Mouse (Mus musculus): ENCODE measurements around the gene Gadd45gip1. TPM values are rescaled to one million over a fixed set of nuclear protein-coding genes. Genes with fewer than 3 reads are reported as not detected.
A peak's percentile ranks its signal among the peaks of the same experiment; 100 is the strongest.
"Not testable (repeated sequence)": the region's sequence is repeated elsewhere in the genome, so short reads cannot be mapped to it uniquely, and the experiment has no call there.

The Gadd45gip1 gene
- polyA plus RNA-seq, 1 experiment from 2014 or later, result 46.5 TPM

DNA sequence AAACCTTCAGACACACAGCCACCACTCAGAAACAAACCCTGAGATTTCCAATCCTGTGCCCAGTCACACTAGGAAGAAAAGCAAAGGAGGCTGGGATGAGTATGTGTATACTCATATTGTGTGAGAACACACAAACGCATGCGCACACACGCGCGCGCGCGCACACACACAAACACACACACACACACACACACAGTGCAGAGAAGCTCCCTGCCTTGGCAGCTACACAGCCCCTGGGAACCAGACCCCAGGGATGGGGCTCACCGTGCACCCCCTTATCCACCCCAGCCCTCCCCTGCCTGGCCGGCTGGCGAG, 17.1 kb upstream of the Gadd45gip1 start:
- peaks cover 49% of the 10 kb centered on the region for H3K27me3 ChIP-seq
- H3K4me2 ChIP-seq, result no peak overlapping the region
- H3K27ac ChIP-seq, result no peak overlapping the region
- H3K9ac ChIP-seq (replicated peaks), result no peak overlapping the region; the same call in 1 of the 2 replicates
- H3K4me3 ChIP-seq (replicated peaks), result no peak overlapping the region
- peaks cover 15% of the 10 kb centered on the region for H3K4me1 ChIP-seq (replicated peaks)
- ATAC-seq (ENCODE audit: insufficient number of reproducible peaks, insufficient read depth, low FRiP score, low TSS enrichment, low read depth), result no peak
- WGBS, result 84% methylated on average over 11 of the region's 11 CpGs
- no peaks in the 10 kb centered on the region for H3K36me3 ChIP-seq
- H3K9me3 ChIP-seq, result no peaks in the 10 kb centered on the region

DNA sequence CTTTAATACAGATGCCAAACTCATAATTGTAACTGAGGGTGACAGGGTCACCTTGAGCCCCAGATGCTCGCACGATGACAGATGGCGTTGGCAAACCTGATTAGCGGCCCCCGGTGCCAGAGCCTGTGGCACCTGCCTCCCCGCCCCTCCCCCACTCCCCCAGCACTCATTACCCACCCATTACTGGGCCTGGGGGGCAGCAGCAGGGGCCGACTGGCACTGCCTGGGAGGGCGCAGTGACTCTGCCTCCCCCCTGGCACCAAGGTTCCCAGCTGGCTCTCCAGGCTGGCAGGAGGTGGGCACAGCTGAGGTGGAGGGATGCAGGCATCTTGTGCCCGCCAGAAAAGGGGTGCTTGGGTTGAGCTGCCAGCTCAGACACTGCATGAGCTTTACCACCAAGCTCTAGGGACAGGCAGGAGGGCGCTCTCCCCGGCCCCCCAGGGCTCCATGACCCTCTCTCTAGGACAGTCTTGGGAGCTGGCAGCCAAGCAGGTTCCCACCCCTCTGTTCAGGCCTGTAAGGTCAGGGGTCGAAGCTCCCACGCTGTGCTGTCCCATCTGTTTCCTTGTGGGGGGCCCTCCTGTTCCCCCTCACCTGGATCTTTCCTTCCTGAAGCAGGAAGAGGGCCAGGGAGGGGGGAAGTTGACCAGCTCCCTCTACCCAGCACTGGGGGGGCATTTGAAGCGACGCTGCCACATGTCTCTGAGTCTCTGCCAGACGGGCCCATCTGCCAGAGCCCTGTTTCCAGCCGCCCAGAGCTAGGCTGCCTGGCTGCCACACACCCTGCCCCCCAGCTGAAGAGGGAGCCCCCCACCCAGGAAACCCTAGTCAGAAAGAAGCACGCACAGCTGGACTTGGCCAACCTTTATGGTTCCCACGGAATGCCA, 16.5 kb upstream of the Gadd45gip1 start:
- H3K27ac ChIP-seq, result no peak overlapping the region
- H3K4me1 ChIP-seq (replicated peaks), result peaks cover 15% of the 10 kb centered on the region
- no peak overlapping the region for H3K4me3 ChIP-seq (replicated peaks)
- H3K9ac ChIP-seq (replicated peaks), result no peak overlapping the region; the same call in none of the 2 replicates
- H3K4me2 ChIP-seq, result no peak overlapping the region
- ATAC-seq (ENCODE audit: insufficient number of reproducible peaks, insufficient read depth, low FRiP score, low TSS enrichment, low read depth), result no peak
- no peaks in the 10 kb centered on the region for H3K9me3 ChIP-seq
- peaks cover 43% of the 10 kb centered on the region for H3K27me3 ChIP-seq
- 42% methylated on average over 19 of the region's 19 CpGs for WGBS
- no peaks in the 10 kb centered on the region for H3K36me3 ChIP-seq

DNA sequence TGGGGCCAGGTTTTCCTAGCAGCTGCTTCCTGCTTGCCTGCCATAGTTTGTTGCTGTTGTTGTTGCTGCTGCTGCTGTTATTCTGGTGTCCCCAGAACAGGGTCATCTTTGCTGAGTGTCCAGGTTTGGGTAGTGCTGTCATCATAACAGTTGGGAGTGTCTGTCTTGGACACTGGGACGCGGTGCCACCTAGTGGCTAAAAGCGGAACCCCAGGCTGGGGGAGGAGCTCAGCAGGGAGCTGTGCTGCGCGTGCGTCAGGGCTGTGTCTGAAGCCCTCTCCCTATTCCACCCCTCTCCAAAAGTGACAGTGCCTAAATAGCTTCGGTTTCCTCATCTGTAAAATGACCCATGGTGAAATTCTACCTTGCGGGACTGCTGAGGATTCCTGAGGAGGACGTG, 15.8 kb upstream of the Gadd45gip1 start:
- H3K4me3 ChIP-seq (replicated peaks), result no peak overlapping the region
- peak; percentile 37; the same call in 1 of the 2 replicates for ATAC-seq (ENCODE audit: insufficient number of reproducible peaks, insufficient read depth, low FRiP score, low TSS enrichment, low read depth)
- H3K4me1 ChIP-seq (replicated peaks), result peaks cover 13% of the 10 kb centered on the region
- H3K27ac ChIP-seq, result no peak overlapping the region
- H3K9me3 ChIP-seq, result no peaks in the 10 kb centered on the region
- WGBS, result 12% methylated on average over 9 of the region's 9 CpGs
- H3K36me3 ChIP-seq, result no peaks in the 10 kb centered on the region
- H3K4me2 ChIP-seq, result no peak overlapping the region
- peaks cover 41% of the 10 kb centered on the region for H3K27me3 ChIP-seq
- H3K9ac ChIP-seq (replicated peaks), result no peak overlapping the region

DNA sequence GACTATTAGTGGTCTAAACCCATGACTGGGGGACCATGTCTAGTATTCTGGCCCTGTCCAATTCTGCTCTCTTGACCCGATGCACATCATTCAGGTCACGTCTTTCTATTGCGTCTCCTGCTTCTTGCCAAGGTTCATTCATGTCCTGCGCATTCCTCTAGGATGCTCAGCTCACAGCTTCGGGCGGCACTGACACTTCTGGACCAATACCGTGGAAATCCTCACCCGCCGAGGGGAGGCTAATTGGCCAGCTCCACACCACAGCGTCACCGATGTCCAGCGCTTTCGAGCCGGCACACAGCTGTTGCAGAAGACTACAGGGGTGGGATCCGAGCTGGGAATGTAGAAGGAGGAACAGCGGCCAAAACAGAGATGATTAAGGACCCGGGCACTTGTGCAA, 15.2 kb upstream of the Gadd45gip1 start:
- no peak for ATAC-seq (ENCODE audit: insufficient number of reproducible peaks, insufficient read depth, low FRiP score, low TSS enrichment, low read depth)
- H3K4me3 ChIP-seq (replicated peaks), result no peak overlapping the region
- WGBS, result 72% methylated on average over 17 of the region's 17 CpGs
- no peak overlapping the region for H3K4me2 ChIP-seq
- no peaks in the 10 kb centered on the region for H3K9me3 ChIP-seq
- H3K36me3 ChIP-seq, result no peaks in the 10 kb centered on the region
- no peak overlapping the region for H3K27ac ChIP-seq
- H3K9ac ChIP-seq (replicated peaks), result no peak overlapping the region
- H3K27me3 ChIP-seq, result peaks cover 37% of the 10 kb centered on the region
- peaks cover 11% of the 10 kb centered on the region for H3K4me1 ChIP-seq (replicated peaks)

DNA sequence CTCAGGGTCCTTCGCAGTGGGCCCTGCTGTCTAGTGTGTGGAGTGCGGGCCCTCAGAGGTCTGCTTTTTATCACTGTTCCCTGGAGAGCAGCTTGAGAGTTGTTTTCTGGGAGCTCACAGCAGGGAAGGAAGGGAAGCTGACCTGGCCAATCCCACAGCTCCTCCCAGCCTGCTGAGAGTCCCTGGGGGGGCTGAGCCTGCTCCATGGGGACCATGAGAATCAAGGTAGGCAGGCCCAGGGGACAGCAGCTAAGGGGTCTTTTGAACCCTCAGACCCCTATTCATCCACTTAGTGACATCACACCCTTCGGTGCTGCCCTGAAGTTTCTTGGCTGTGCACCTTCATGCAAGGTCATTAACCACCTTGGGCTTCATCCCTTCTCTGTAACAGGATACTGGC, 8.6 kb upstream of the Gadd45gip1 start, which contains the start of gene Dand5:
Dand5 (minus strand) TSS at position 101 of the 400 bp plus-strand sequence.
- WGBS, result 24% methylated on average over 3 of the region's 3 CpGs
- Histone ChIP-seq H3K9me3 (no peaks in the 10 kb centered on the region), H3K9ac (replicated peaks) (0 out of 2 replicates have a peak within 1 kb of the TSS, but pooled peaks have one; percentile 24), H3K4me2 (peak within 1 kb of the TSS; percentile 57), H3K27me3 (peaks cover 9% of the 10 kb centered on the region; the same call in 1 of the 2 replicates), H3K36me3 (no peaks in the 10 kb centered on the region), H3K27ac (no peak within 1 kb of the TSS; the same call in 1 of the 2 replicates), H3K4me1 (replicated peaks) (peaks cover 10% of the 10 kb centered on the region; the same call in 1 of the 2 replicates), H3K4me3 (replicated peaks) (peak within 1 kb of the TSS; percentile 23)
- no peak for ATAC-seq (ENCODE audit: insufficient number of reproducible peaks, insufficient read depth, low FRiP score, low TSS enrichment, low read depth)

DNA sequence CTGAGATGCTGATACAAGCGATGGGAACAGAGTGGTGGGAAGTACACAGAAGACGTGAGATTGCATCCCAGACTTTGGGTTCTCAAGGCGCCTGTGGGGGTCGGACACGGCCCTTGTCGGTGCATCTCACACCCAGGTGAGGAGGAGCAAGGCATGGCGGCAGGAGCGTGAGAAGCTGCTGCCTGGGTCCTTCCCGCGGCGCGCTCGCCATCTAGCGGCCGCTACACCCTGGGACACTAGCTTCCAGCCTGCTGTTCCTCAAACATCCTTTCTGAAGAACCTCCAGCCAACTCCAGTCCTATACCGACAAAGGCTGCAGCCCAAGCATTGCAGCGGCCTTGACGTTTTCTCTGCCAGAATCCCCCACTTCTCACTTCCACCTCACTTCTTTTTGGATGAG, 7.7 kb upstream of the Gadd45gip1 start:
- H3K9ac ChIP-seq (replicated peaks), result 0 out of 2 replicates have a peak overlapping the region, but pooled peaks have one; percentile 24
- no peaks in the 10 kb centered on the region for H3K9me3 ChIP-seq
- peak overlapping the region; percentile 57 for H3K4me2 ChIP-seq
- peaks cover 10% of the 10 kb centered on the region; the same call in 1 of the 2 replicates for H3K4me1 ChIP-seq (replicated peaks)
- peak overlapping the region; percentile 23 for H3K4me3 ChIP-seq (replicated peaks)
- peak; percentile 78; the same call in 1 of the 2 replicates for ATAC-seq (ENCODE audit: insufficient number of reproducible peaks, insufficient read depth, low FRiP score, low TSS enrichment, low read depth)
- under 1% methylated on average over 18 of the region's 18 CpGs for WGBS
- no peaks in the 10 kb centered on the region for H3K36me3 ChIP-seq
- H3K27ac ChIP-seq, result no peak overlapping the region; the same call in 1 of the 2 replicates
- H3K27me3 ChIP-seq, result peaks cover 9% of the 10 kb centered on the region; the same call in 1 of the 2 replicates

DNA sequence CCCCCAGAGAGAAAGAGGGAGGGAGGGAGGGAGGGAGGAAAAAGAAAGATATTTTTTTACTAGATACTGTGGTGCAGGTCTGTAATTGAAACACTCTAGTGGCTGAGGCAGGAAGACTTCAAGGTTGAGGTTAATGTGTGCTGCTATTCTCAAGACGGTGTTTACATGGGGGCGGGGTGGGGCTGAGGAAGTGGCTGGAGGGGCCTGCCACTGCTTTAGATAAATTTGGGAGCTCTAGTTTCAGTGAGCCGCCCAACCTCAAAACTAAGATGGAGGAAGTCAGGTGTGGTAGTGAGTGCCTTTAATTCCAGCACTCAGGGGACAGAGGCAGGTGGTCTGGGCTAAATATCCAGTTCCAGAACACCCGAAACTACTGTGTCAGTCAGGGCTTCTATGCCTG, 5.7 kb upstream of the Gadd45gip1 start:
- H3K4me3 ChIP-seq (replicated peaks), result no peak overlapping the region
- WGBS, result 59% methylated on average over 4 of the region's 4 CpGs
- no peak for ATAC-seq (ENCODE audit: insufficient number of reproducible peaks, insufficient read depth, low FRiP score, low TSS enrichment, low read depth)

DNA sequence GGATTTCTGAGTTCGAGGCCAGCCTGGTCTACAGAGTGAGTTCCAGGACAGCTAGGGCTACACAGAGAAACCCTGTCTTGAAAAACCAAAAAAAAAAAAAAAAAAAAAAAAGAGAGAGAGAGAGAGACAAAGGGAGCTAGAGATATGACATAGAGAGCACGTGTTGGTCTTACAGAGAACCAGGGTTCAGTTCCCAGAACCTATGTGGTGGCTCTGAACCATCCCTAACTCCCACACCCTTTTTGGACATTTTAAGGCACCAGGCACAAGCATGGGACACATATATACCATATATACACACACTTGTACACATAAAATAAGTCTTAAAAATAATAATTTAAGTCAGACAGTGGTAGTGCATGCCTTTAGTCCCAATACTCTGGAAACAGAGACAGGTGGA, 4.8 kb upstream of the Gadd45gip1 start:
- H3K27ac ChIP-seq; H3K4me2 ChIP-seq; ATAC-seq (ENCODE audit: insufficient number of reproducible peaks, insufficient read depth, low FRiP score, low TSS enrichment, low read depth); H3K9ac ChIP-seq (replicated peaks); H3K4me1 ChIP-seq (replicated peaks); H3K27me3 ChIP-seq; H3K36me3 ChIP-seq; H3K4me3 ChIP-seq (replicated peaks); H3K9me3 ChIP-seq: not testable (repeated sequence)
- WGBS, result 93% methylated on average over 2 of the region's 2 CpGs

More for the DNA sequence above, 5.7 kb upstream of the Gadd45gip1 start:
- Histone ChIP-seq H3K27me3 (peaks cover 9% of the 10 kb centered on the region; the same call in 1 of the 2 replicates), H3K4me1 (replicated peaks) (peaks cover 10% of the 10 kb centered on the region; the same call in 1 of the 2 replicates), H3K4me2 (no peak overlapping the region), H3K9me3 (no peaks in the 10 kb centered on the region), H3K9ac (replicated peaks) (no peak overlapping the region), H3K36me3 (no peaks in the 10 kb centered on the region), H3K27ac (no peak overlapping the region)

DNA sequence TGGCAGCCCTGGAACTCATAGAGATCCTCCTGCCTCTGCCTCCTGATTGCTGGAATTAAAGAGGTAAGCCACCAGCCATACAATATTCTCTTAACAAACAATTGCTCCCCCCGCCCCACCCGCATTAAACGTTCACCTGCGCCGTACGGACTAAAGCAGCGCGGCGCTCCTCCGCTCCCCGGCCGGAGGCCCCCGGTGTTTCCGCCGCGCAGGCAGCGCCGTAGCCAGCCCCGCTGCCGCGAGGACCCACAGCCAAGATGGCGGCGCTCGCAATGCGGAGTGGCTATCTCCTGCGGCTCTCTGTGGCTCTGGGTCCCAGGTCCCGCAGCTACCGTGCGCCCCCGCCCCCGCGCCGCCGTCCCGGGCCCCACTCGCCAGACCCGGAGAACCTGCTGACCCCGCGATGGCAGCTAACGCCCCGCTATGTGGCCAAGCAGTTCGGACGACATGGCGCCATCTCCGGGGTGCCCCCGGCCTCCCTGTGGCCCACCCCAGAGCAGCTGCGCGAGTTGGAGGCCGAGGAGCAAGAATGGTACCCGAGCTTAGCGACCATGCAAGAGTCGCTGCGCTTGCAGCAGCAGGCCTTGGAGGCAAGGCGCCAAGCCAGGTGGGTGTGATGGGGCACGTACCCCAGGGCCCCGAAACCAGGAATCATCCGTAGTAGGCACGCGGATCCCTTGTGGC, 854 bp downstream of the Gadd45gip1 start:
- ATAC-seq (ENCODE audit: insufficient number of reproducible peaks, insufficient read depth, low FRiP score, low TSS enrichment, low read depth), result peak; percentile 42; the same call in 1 of the 2 replicates
- WGBS, result 1% methylated on average over 59 of the region's 59 CpGs
- peak overlapping the region; percentile 97 for H3K9ac ChIP-seq (replicated peaks)

DNA sequence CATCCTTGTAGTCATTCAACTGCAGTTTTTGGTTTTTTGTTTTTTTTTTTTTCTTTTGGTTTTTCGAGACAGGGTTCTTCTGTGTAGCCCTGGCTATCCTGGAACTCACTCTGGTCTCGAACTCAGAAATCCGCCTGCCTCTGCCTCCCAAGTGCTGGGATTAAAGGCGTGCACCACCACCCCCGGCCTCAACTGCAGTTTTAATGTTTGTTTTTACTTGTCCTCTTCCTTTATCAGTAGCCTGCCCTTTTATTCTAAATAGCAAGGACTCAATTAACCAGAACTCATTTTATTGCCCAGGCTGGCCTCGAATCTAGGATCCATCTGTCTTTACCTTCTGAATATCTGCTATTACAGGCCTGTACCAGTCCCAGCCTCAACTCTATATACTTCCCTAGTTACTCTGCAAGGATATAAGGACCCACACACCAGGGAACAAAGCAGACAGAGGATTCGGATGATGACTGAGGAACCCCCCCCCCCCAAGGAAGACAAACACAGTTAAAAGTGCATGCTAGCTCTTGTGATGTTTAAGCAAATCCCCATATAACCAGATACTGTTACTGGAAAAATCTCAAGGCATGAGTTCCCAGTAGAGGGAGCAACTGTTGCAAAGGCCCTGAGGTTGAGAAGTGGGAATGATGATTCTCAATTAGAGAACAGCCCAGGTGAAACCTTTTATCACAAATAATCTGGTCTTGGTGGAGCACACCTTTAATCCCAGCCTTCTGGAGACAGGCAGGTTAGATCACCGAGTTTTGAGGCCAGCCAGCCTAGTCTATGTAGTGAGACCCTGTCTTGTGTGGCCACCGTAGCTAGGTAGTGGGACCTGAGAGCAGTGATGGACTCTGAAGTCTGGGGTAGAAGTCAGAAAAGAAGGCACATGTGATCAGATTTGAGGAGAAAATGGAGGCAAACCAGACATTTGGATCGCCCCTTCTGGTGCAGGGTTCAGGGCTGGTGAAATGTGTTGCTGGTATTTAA, 1.7 kb downstream of the Gadd45gip1 start:
- Histone ChIP-seq H3K27me3 (no peaks in the 10 kb centered on the region), H3K27ac (peak overlapping the region; percentile 97), H3K4me1 (replicated peaks) (peaks cover 26% of the 10 kb centered on the region), H3K4me3 (replicated peaks) (peak overlapping the region; percentile 91), H3K9me3 (no peaks in the 10 kb centered on the region), H3K4me2 (peak overlapping the region; percentile 60), H3K9ac (replicated peaks) (peak overlapping the region; percentile 97), H3K36me3 (peaks cover 44% of the 10 kb centered on the region)
- WGBS, result 68% methylated on average over 10 of the region's 10 CpGs
- no peak for ATAC-seq (ENCODE audit: insufficient number of reproducible peaks, insufficient read depth, low FRiP score, low TSS enrichment, low read depth)

More for the DNA sequence above, 854 bp downstream of the Gadd45gip1 start:
- peak overlapping the region; percentile 60 for H3K4me2 ChIP-seq
- H3K27me3 ChIP-seq, result no peaks in the 10 kb centered on the region
- no peaks in the 10 kb centered on the region for H3K9me3 ChIP-seq
- peak overlapping the region; percentile 97 for H3K27ac ChIP-seq
- peaks cover 35% of the 10 kb centered on the region for H3K36me3 ChIP-seq
- peaks cover 18% of the 10 kb centered on the region for H3K4me1 ChIP-seq (replicated peaks)
- peak overlapping the region; percentile 91 for H3K4me3 ChIP-seq (replicated peaks)
